Mouse (Mus musculus) T-helper 1 cell (primary cell): ENCODE measurements around the gene Mansc1.

ENCODE experiments used
- in situ Hi-C: fragments of 300-600 bp; cut with MboI, MseI; formaldehyde crosslinking; loops from one replicate; pipeline ENCODE4 v1.15.1; 2025; ENCODE audit warnings: high pct_unique_total_duplicates

The Mansc1 gene

DNA sequence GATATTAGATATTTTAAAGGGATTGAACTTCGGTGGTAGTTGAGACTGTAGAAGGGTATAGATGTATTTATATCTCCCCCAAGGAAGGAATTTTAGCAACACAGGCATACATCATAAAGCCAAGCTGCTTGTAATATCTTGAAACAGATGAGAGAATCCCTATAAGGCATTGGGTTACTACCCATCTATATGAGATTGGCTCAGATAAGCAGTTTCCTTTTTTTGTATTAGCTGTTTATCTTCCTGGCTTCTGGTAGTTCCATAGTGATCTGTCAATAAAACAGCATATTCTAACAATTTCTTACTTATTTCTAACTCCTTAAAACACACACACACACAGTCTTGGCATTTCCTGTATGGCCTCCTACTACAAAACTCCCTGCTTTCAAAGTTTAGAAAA, 7.6 kb upstream of the Mansc1 start:
- in situ Hi-C loops, result loop anchor here (10.0 kb wide), 1 partner anchor 225 kb away; no protein-coding TSS in a partner anchor

DNA sequence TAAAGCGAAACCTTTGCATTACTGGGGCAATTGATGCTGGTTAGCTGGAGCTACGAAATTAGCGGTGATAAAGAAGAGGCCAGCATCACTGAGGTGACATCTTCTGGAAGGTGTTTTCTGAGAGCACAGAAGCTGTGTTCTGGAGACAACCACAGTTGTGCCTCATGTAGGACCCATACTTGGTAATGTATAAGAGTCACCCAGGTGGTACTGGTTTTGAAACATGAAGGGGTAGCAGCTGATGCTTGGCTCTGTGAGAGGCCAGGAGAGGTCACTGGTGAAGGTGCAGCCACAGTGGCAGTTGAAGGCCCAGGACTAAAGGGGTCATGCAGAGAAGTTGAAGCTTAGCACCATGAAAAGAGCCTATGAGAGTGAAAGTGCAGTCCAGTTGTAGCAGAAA, 6.9 kb upstream of the Mansc1 start, which contains the start of gene Borcs5:
TSS of gene Borcs5 (plus strand) at position 301 of the 400 bp plus-strand sequence.
- in situ Hi-C loops, result no loop called here

DNA sequence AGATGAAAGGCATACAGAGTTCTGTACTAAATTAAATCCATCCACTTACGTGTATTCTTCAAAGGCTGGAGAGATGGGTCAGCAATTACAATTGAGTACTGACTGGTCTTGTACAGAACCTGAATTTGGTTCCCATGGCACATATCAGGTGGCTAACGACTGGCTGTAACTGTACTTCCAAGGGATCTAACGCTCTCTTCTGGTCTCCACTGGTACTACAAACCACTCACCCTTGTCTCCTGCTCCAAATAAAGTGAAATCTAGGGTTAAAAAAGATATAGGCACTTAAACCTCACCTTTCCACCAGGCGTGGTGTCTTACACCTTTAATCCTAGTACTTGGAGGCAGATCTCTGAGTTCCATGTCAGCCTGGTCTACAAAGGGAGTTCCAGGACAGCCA, 4.2 kb upstream of the Mansc1 start:
- in situ Hi-C loops, result no loop called here

DNA sequence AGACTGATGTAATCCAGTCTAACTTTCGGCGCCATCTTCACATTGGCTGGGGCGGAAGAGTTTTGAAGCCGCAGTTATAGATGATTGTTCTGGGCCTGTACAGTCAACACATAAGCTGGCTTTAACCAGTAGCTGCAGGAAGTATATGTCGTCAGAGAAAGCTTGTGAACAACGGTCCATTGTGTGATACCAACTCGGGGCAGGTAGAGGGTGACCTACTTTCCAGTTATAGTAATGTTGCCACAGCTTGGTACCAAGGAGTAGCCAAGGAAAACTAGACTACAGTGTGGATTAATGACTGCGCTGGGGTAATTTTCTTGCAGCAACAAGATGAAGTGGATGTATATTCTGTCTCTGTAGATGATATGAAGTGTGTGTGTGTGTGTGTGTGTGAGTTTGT, 1.3 kb upstream of the Mansc1 start:
- in situ Hi-C loops, result no loop called here

DNA sequence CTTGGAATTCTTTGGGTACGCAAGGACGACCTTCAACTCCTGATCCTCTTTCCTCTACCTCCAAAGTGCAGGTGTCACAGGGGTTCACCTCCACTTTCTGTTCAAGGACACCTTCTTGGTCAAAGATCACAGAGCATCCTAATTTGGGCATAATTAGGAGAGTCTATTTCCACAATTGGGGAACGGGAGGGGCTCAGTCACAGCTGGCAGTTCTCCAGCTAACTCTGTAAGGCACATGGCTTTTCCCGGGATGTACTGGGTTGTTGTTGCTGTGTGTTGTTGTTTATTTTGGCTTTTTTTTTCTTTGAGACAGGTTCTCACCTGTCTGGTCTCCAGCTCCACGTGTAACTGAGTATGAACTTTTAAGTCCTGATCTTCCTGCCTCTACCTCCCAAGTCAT, 468 bp upstream of the Mansc1 start:
- in situ Hi-C loops, result no loop called here

DNA sequence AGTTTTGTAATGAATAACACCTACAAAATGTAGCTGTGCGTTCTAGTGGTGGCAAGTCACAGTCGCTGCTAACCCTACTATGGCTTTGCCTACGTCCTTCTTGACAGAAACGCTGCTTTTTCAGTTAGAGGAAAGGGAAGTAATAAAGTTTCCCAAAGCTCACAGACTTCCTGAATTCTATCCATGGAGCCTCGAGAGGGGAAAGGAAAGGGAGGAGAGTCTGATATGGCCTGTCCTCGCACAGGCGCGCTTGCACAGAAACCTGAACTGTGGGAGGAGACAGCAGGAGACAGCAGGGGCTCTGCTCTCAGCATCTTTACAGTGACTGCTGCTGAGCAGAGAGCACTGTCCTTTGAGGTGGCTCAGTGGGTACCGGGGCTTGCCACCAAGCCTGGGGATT, 1.8 kb downstream of the Mansc1 start:
- in situ Hi-C loops, result no loop called here

DNA sequence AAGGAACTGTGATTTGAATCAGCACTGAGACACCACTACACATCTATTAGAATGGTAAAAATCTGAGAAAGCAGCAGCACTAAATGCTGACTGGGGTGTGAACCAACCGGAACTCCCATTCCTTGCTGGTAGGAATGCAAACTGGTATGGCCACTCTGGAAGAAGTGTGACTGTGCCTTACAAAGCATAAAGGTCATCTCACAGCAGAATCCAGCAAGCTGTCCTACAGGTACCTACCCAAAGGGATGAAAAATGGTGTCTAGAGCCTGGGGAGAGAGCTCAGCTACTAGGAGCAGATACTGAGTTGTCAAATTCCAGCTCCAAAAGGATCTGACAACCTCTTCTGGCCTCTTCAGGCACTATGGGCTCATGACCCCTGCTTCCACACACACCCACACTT, 5.7 kb downstream of the Mansc1 start:
- in situ Hi-C loops, result no loop called here

DNA sequence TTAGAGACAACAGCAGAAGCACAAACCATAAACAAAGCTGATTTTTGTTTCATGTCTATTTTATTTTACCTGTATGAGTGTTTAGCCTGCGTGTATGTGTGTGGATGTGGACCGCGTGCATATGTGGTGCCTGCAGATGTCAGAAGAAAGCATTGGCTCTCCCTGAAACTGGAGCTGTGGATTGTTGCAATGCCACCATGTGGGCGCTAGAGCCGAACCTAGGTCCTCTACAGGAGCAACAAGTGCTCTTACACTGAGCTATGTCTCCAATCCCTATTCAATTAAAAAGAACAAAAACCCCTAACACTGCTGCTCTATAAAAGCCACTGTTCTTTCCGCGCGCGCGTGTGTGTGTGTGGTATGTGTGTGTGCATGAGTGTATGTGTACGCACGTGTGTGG, 6.9 kb downstream of the Mansc1 start:
- in situ Hi-C loops, result no loop called here

DNA sequence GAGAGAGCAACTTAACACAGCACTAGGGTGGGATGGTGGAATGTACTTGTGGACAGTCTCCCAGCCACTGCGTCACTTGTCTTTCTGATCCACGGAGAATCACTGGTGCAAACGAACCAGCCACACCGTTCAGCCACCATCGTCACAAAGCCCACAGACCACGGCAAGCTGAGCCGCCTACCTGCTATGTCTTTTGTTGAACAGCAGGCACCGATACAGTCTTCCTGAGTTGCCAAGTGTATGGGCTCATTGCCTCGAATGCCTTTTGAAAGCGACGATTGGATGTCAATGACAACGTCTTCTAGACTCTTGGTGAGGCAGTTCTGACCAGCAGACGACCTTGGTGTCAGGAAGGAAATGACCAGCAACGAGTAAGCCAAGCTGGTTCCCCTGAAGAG, 10.7 kb downstream of the Mansc1 start:
- in situ Hi-C loops, result no loop called here

DNA sequence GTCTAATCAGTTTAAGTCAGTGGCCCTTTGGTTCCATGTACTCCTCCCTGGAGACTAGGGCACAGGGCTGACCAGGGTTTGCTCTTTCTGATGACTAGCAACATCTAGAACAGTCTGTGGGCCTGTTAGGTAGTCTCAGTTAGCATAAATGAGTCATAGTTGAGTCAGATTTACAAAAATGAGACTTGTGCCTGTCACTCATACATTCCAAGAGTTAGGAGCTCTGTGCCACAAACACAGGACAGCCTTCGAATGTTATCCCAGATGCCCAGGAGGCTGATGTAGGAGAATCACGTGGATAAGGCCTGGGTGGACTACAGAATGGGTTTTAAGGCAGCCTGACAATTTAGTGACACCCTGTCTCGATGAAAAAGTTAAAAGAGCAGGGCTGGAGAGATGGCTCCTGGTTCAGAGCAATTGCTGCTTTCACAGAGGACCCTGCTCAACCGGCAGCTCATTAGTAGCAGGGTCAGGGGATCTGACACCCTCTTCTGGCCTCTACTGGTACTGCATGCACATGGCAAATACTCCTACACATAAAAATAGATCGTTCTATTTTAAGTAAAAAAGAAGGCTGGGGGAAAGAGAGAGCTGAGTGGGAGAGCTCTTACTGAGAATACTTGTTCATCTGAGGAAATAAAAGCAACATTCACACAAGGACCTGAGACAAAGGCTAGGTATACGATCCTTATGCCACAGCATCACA, 11.3 kb downstream of the Mansc1 start:
- in situ Hi-C loops, result no loop called here

DNA sequence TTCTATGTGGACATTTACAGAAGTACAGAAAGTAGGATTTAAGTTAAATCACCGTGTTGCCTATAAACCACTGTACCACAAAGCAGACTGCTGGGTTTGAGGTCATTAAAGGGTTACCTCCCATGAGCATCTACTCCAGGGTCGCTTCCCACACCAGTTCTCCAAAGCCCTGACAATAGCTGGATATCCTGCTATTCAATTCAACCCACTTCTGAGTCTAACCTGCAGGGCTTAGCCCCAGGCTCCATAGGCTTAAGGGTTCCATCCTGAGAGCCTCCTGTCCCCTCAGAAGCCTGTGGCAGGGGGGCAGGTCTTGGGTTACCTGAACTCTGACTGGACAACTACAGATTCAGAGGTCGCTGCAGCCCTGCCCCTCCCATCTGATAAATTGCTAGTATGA, 12.2 kb downstream of the Mansc1 start:
- in situ Hi-C loops, result no loop called here

DNA sequence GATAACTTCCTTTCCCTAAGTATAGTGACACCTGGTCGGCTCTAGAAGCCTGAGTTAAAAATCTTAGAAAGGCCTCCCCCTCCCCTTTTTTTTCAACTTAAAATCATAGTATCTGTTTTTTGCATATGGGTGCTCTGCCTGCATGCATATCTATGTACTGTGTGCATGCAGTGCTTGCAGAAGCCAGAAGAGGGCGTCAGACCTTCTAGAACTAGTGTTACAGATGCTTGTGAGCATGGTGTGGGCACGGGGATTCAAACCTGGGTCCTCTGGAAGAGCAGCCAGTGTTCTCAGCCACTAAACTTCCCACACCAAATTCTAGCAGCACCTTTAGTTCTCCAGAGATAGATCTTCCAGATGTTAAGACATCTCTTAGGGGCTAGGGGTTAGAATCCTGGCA, 14.7 kb downstream of the Mansc1 start:
- in situ Hi-C loops, result loop anchor here (5.0 to 10.0 kb wide), 2 partner anchors 195 to 643 kb away; no protein-coding TSS in a partner anchor

DNA sequence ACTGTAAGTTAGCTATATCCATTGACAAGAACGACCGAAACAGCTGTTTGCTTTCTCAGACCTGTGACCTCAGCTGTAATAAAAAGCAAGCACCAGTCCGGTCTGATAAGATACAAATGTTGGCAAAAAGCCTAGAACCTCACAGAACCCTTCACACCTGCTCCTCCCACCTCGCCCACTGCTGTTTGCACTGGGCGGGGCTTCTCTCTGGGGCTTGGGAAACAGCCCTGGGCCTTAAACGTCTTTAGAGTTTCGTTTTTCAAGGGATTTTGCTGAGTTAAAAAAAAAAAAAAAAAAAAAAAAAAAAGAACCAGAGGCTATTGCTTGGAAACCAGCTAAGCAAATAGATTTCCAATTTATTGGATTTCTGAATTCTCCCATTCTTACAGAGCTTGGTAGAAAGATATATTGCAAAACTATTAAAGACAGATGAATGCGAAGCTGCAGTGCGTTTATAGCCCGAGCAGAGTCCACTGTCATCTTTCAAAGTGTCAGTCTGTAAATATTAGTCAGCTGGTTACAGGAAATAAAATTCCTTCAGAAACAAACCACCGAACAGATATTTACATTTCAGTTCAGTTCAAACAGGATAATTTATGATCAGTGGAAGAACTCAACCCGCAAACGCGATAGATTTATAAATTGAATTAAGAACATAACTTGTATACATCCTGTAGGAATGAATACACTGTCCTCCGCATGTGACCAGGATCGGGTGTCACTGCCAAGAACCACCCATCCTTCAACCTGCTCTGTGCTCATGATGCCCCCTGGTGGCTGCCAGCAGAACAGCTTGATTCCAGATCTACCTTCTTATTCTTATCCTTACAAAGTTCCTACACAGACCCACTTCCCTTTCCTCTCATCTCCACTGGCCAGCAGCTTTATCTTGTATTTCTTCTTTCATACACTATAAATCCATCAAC, 17.3 kb downstream of the Mansc1 start:
- in situ Hi-C loops, result loop anchor here (5.0 to 10.0 kb wide), 3 partner anchors 193 to 708 kb away; no protein-coding TSS in a partner anchor

DNA sequence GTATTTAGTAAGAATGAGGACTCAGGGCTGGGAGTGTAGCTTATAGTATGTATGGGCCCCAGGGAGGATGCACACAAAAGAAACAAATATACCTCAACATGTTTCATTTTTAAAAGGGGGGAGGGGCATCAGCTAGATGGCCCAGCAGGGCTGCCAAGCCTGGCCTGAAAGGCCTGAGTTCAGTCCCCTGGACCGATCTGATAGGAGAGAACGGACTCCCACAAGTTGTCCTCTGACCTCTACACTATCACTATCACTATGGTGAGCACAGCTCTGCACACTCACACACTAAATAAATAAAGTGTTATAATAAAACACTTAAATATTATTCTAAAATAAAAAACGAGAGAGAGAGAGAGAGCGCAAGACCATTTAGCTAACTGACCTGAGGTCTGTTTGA, 18.0 kb downstream of the Mansc1 start:
- in situ Hi-C loops, result loop anchor here (5.0 to 10.0 kb wide), 2 partner anchors 640 to 707 kb away; no protein-coding TSS in a partner anchor

DNA sequence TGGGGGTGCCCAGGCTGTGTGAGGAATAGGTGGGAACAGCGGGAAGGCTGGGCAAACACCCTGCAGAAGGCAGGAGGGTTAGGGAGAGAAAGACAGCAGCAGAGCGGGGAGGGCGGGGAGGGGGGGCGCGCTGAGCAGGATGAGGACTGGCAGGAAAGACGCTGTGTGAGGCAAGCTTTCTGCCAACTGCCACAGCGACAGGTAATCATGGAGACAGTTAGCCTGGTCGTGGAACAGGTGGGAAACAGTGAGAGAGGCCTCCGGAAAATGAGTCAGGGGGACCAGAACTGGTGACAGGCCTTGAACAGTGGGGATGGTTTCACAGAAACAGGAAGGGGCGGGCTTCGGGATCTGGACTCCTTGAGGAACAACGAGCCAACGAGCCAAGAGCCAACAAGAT, 20.4 kb downstream of the Mansc1 start:
- in situ Hi-C loops, result loop anchor here (5.0 to 10.0 kb wide), 2 partner anchors 637 to 705 kb away; no protein-coding TSS in a partner anchor

DNA sequence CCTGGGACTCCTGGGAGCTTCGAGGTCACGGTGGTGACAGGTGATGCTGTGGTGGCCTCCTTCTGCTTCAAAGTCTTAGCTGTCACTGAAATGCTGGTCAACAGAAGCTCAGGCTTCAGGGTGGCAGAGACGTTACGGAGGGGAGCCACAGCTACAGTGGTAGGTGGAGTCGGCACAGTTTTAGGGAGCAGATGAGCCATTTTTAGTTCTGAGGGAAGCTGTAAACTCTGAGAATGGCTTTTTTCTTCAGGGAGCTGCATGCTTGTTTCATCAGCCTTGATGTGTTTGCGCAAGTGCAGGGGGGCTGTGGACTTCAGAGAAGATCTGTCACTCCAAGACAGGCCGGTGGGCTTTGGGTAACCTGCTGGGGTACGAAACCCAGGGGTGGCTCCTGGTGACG, 21.9 kb downstream of the Mansc1 start:
- in situ Hi-C loops, result loop anchor here (5.0 to 10.0 kb wide), 2 partner anchors 636 to 703 kb away; no protein-coding TSS in a partner anchor

DNA sequence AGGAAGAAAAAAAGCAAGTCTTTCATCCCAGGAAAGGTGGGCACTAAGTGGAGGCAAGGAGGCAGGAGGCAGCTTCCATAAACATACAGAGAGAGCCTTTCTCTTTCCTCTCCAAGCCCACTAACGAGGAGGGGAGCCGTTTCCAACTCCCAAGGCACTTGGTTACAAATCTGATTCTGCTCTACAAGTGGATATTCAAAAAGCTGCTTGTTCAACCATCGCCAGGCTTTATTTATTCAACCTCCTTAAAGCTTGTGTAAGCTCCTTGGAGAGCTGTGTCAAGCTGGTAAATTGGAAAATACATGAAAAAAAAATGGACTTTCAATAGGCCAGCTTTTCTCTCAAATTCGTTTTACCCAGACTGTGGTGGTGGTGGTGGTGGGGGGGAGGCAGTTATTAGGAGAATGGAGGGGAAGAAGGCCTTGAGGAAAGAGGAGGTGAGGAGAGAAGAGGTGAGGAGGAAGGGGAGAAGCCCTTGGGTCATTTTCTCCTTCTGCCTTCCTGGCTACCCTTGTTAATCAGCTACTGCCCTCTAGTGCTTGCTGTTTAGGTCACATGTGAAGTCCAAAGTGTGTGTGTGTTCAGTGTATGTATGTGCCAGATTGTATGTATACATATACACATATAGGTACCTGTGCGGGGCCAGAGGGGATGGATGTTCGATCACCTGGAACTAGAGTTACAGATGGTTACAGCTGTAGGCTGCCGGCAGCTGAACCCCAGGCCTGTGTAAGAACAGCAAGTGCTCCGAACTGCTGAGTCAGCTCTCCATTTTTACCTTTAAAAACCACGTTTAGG, 25.1 kb downstream of the Mansc1 start:
- in situ Hi-C loops, result no loop called here

DNA sequence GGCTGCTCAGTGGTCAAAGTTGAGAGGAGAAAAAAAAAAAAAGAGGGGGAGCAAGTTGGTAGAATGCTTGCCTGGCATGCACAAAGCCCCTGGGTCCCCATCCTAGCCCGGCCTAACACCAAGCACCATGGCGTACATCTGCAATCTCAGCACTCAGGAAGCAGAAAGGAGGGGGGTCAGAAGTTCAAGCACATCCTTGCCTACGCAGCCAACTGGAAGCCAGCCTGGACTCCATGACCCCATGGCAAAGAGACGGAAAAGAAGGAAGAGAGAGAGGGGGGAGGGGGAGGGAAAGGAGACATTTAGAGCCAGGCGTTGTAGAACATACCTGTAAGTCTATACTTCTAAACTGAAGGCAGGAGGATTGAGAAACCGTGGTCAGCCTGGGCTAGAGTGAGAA, 25.7 kb downstream of the Mansc1 start:
- in situ Hi-C loops, result no loop called here

DNA sequence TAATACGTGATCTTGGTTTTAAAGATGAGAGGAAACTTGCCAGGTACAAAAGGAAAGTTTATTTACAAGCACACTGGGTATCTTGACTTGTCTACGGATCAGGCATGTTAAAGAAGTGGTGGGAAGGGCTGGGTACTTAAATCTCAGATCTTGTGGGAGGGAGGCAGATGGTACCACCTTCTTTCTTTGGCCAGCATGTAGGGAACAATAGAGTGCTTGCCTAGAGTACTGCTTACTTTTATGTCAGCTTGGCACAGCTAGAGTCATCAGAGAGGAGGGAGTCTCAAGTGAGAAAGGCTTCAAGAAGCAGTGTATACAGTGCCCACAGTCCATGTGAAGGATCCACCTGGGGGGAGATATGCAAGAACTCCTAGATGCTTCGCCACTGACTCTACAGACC, 27.1 kb downstream of the Mansc1 start:
- in situ Hi-C loops, result no loop called here

DNA sequence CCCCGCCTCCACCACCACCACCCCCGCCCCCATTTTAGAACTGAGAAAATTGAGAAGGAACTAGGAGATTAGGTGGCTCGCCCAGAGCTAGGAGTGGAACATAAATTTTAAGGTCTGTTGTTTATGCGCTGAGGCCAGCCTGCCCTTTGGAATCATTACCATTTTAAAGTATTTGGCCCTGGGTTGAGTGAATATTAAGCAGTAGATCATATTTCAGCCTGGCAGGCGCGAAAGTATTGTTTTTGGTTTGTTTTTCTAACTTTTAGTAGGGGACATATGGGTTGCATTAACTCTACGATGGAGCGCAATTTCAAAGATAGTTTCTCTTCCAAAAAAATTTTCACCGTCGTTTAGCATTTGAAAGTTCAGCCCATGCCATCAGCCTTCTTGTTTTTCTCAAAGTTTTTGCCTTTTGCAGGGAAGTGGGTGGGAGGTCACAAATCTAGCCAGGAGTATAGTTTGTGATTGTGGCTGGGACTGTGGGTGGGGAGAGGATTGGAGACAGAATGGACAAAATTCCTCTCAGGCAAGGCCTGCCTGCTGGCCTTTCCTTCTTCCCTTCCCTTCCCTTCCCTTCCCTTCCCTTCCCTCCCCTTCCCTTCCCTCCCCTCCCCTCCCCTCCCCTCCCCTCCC, 29.8 kb downstream of the Mansc1 start:
- in situ Hi-C loops, result no loop called here

DNA sequence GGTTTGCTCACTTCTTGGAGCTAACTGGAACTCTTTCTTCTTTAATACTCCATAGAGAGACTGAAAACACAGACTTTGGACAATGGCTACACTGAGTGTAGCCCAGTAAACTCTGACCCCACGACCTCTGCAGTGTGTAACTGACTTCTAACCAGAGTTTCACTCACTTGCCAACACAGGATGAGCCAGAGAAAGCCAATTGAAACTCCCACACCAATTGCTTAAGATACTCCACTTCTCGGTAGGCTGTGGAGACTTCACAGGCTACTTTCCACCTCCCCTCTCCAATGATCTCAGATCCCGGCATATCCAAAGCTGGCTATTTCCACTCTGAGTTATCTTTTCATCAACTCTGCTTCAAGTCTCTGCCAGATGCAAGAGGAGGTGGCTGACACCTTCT, 30.5 kb downstream of the Mansc1 start:
- in situ Hi-C loops, result no loop called here
